Mouse (Mus musculus) midbrain, embryonic 16.5 days (tissue): ENCODE results near the gene Creb3l2. TPM values are rescaled to one million over a fixed set of nuclear protein-coding genes. Genes with fewer than 3 reads are reported as not detected.

ENCODE experiments used
- ATAC-seq: fragments of 200-750 bp; cut with Nextera tagmentation; 2 replicates; pipeline ENCODE4 v1.8.0; 2017; ENCODE audit warnings: moderate TSS enrichment
- H3K27ac ChIP-seq: fragments of 300-500 bp; sonication (generic); 2 replicates; pipeline ENCODE4 v1.5.1; 2014; ENCODE audit warnings: mild to moderate bottlenecking, low read length, mixed read lengths
- H3K27me3 ChIP-seq: fragments of 300-500 bp; sonication (generic); 2 replicates; pipeline ENCODE4 v1.6.1; 2014; ENCODE audit warnings: low read depth, low read length, mixed read lengths; ENCODE audit not compliant: control insufficient read depth, insufficient read depth
- H3K36me3 ChIP-seq: fragments of 300-500 bp; sonication (generic); 2 replicates; pipeline ENCODE4 v1.6.1; 2014; ENCODE audit warnings: mild to moderate bottlenecking, low read length, moderate library complexity, mixed read lengths; ENCODE audit not compliant: control insufficient read depth, insufficient read depth
- H3K4me1 ChIP-seq: fragments of 300-500 bp; sonication (generic); 2 replicates; pipeline ENCODE4 v1.6.1; 2014; ENCODE audit warnings: mild to moderate bottlenecking, low read length, mixed read lengths; ENCODE audit not compliant: control insufficient read depth, insufficient read depth
- H3K4me2 ChIP-seq: fragments of 300-500 bp; sonication (generic); 2 replicates; pipeline ENCODE4 v1.6.1; 2014; ENCODE audit warnings: mild to moderate bottlenecking, low read length, mixed read lengths
- H3K4me3 ChIP-seq: fragments of 300-500 bp; sonication (generic); 2 replicates; pipeline ENCODE4 v1.5.1; 2014; ENCODE audit warnings: low read depth, mild to moderate bottlenecking, low read length, moderate library complexity, mixed read lengths
- H3K9ac ChIP-seq: fragments of 300-500 bp; sonication (generic); 2 replicates; pipeline ENCODE4 v1.6.1; 2014; ENCODE audit warnings: low read depth, low read length, mixed read lengths
- H3K9me3 ChIP-seq: fragments of 300-500 bp; sonication (generic); replicated peaks from 2 replicates; pipeline ENCODE4 v1.6.1; 2014; ENCODE audit warnings: mild to moderate bottlenecking, low read length, mixed read lengths; ENCODE audit not compliant: control insufficient read depth, poor library complexity, severe bottlenecking
- WGBS: fragments of 180-500 bp; shearing (Covaris S2); extraction: QIAGEN DNeasy Blood & Tissue Kit; methylation state at CpG from one replicate; pipeline ENCODE4 v1.1.7; 2014; 5-methylcytosine and 5-hydroxymethylcytosine counted together
- polyA plus RNA-seq: library from polyadenylated mRNA; unstranded; fragments of >200 nt; fragmentation: Nextera tagmentation; extraction: Ambion mirVana; gene quantifications from 2 replicates; pipeline ENCODE4 v1.2.1, GENCODE M21; 2015

The Creb3l2 gene
- polyA plus RNA-seq = 2.3 and 2.6 TPM in 2 replicates

DNA sequence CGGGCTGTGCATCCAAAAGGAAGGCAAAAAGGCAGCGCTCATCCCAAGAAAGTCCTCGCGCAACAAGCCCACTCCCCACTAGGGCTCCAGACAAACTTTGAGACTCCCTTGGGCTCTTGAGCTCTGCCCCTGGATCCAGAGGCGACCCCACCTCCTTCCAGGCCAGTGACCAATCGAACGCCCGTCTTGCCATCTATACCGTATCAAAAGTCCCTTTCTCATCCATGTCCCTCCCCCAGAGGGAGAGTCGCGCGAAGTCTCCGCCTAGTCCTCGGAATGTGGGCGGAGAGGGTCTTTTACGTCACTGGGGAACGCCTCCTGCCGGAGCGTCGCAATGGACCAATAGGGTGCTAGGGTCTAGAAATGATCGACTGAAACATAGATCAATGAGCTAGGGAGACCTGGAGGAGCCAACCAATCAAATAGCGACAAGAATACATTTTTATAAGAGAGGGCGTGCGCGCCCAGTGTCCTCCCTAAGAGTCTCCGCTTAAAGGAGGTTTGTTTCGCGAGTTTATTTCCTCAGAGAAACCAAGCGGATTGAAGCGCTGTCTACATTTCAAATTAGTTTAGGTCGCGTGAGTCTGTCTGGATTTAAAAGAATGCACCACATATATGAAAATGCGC is at the start of gene Creb3l2:
Gene Creb3l2 (minus strand): TSS at position 106 of the 627 bp plus-strand sequence.
- Histone ChIP-seq H3K36me3 (no peaks in the 10 kb centered on the region), H3K9me3 (no peaks in the 10 kb centered on the region), H3K27me3 (no peaks in the 10 kb centered on the region), H3K4me2 (peak within 1 kb of the TSS; percentile 68), H3K4me3 (peak within 1 kb of the TSS; percentile 74), H3K4me1 (peaks cover 7% of the 10 kb centered on the region), H3K9ac (peak within 1 kb of the TSS; percentile 71), H3K27ac (peak within 1 kb of the TSS; percentile 60)
- WGBS = under 1% methylated on average over 33 of the region's 33 CpGs
- ATAC-seq = peak; percentile 99

DNA sequence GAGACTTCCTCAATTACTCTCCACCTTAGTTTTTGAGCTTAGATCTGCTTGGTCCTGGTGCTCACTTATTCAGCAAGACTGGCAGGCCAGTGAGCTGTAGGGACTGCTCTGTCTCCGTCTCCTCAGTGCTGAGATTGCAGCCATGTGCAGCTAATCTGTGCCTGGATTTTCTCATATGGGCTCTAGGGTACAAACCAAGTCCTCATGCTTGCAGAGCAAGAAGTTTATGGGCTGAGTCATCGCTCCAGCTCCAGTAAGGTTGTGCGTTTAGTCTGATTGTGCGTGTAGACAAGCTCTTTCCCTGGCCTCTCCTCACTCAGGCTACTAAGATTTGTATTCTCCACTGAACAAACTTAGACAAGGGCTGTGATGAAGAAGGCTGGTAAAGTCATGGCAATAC is 44.6 kb upstream of the Creb3l2 start:
- no peak overlapping the region for H3K9ac ChIP-seq
- 89% methylated on average over 4 of the region's 4 CpGs for whole genome bisulfite sequencing
- ATAC-seq = no peak

GRCm38 (mm10) chr6:37484588-37485070 is 42.7 kb upstream of the Creb3l2 start:
- Histone ChIP-seq H3K36me3 (no peaks in the 10 kb centered on the region), H3K27me3 (no peaks in the 10 kb centered on the region), H3K9me3 (no peaks in the 10 kb centered on the region), H3K9ac (no peak overlapping the region), H3K4me2 (no peak overlapping the region), H3K4me3 (no peak overlapping the region), H3K27ac (no peak overlapping the region), H3K4me1 (no peaks in the 10 kb centered on the region)
- 76% methylated on average over 1 of the region's 1 CpGs for WGBS
- ATAC-seq = no peak

More for the DNA sequence above, 44.6 kb upstream of the Creb3l2 start:
- Histone ChIP-seq H3K4me1 (no peaks in the 10 kb centered on the region), H3K36me3 (no peaks in the 10 kb centered on the region), H3K9me3 (no peaks in the 10 kb centered on the region), H3K4me3 (no peak overlapping the region), H3K4me2 (no peak overlapping the region), H3K27ac (no peak overlapping the region), H3K27me3 (no peaks in the 10 kb centered on the region)

DNA sequence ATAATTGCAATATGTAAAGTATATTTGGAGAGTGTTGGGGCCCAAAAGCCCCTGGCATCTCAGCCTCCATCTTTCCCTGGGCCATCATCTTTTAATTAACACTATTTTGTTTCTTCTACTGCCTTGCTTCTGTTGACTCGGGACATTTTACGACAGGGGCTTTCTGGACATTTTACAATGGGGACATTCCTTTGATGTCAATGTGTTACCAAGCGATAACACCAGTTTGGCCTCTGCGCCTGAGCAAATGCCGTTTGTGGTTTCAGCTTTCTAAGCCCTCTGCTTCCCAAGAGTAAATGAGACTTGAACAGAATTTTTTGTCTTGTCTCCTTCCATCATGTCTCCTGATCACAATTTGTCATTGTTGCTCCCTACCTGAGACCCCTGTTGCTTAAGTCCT is 41.3 kb upstream of the Creb3l2 start:
- no peak overlapping the region for H3K9ac ChIP-seq
- ATAC-seq = no peak
- H3K9me3 ChIP-seq = no peaks in the 10 kb centered on the region
- H3K4me1 ChIP-seq = no peaks in the 10 kb centered on the region
- H3K27me3 ChIP-seq = no peaks in the 10 kb centered on the region
- H3K4me3 ChIP-seq = no peak overlapping the region
- WGBS = 62% methylated on average over 5 of the region's 5 CpGs
- H3K27ac ChIP-seq = no peak overlapping the region
- no peak overlapping the region for H3K4me2 ChIP-seq
- H3K36me3 ChIP-seq = no peaks in the 10 kb centered on the region

GRCm38 (mm10) chr6:37481147-37481546 is 39.2 kb upstream of the Creb3l2 start:
- Histone ChIP-seq H3K27ac (no peak overlapping the region), H3K4me1 (no peaks in the 10 kb centered on the region), H3K9ac (no peak overlapping the region), H3K9me3 (no peaks in the 10 kb centered on the region), H3K4me3 (no peak overlapping the region), H3K4me2 (no peak overlapping the region), H3K36me3 (no peaks in the 10 kb centered on the region), H3K27me3 (no peaks in the 10 kb centered on the region)
- WGBS = 94% methylated on average over 3 of the region's 3 CpGs
- ATAC-seq = no peak

GRCm38 (mm10) chr6:37480008-37480407 is 38.1 kb upstream of the Creb3l2 start:
- Histone ChIP-seq H3K36me3 (no peaks in the 10 kb centered on the region), H3K4me2 (no peak overlapping the region), H3K27me3 (no peaks in the 10 kb centered on the region), H3K9me3 (no peaks in the 10 kb centered on the region), H3K4me3 (no peak overlapping the region), H3K9ac (no peak overlapping the region), H3K4me1 (no peaks in the 10 kb centered on the region), H3K27ac (no peak overlapping the region)
- ATAC-seq = no peak

GRCm38 (mm10) chr6:37478481-37478880 is 36.5 kb upstream of the Creb3l2 start:
- Histone ChIP-seq H3K9ac (no peak overlapping the region), H3K27me3 (no peaks in the 10 kb centered on the region), H3K9me3 (no peaks in the 10 kb centered on the region), H3K4me3 (no peak overlapping the region), H3K36me3 (no peaks in the 10 kb centered on the region), H3K4me1 (no peaks in the 10 kb centered on the region), H3K27ac (no peak overlapping the region), H3K4me2 (no peak overlapping the region)
- 89% methylated on average over 2 of the region's 2 CpGs for WGBS
- ATAC-seq = no peak

GRCm38 (mm10) chr6:37473674-37474342 is 31.9 kb upstream of the Creb3l2 start:
- Histone ChIP-seq H3K36me3 (no peaks in the 10 kb centered on the region), H3K9me3 (no peaks in the 10 kb centered on the region), H3K4me1 (no peaks in the 10 kb centered on the region), H3K27me3 (no peaks in the 10 kb centered on the region), H3K4me3 (no peak overlapping the region), H3K4me2 (no peak overlapping the region), H3K9ac (no peak overlapping the region), H3K27ac (no peak overlapping the region)
- ATAC-seq = no peak
- WGBS = 87% methylated on average over 4 of the region's 4 CpGs

DNA sequence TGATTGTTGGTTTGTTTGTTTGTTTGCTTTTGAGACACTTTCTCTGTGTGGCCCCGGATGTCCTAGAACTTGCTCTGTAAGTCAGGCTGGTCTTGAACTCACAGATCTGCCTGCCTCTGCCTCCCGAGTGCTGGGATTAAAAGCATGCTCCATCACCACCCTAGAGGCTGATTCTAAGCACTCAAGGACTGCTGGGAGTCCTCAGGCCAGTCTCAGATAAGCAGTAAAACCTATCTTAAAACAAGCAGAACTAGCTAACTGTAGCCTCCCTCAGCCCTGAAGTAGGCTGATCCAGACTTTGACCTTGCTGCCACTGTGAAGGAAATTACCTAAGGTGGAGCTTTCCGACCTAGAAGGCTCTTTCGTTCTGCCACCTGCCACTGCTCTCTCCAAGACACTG is 28.3 kb upstream of the Creb3l2 start:
- ATAC-seq = no peak
- no peaks in the 10 kb centered on the region for H3K36me3 ChIP-seq
- no peaks in the 10 kb centered on the region for H3K4me1 ChIP-seq
- no peak overlapping the region for H3K9ac ChIP-seq
- no peak overlapping the region for H3K27ac ChIP-seq
- H3K27me3 ChIP-seq = no peaks in the 10 kb centered on the region
- 85% methylated on average over 4 of the region's 4 CpGs for WGBS
- H3K4me2 ChIP-seq = no peak overlapping the region
- no peaks in the 10 kb centered on the region for H3K9me3 ChIP-seq
- H3K4me3 ChIP-seq = no peak overlapping the region
